Mouse (Mus musculus): Measurements from ENCODE around the gene Gm10192. TPM values are rescaled to one million over a fixed set of nuclear protein-coding genes. Genes with fewer than 3 reads are reported as not detected.
"Not testable (repeated sequence)": the region's sequence is repeated elsewhere in the genome, so short reads cannot be mapped to it uniquely, and the experiment has no call there.

The Gm10192 gene
- total RNA-seq (2021) = not detected
- long read RNA-seq, experiment 1 = 0 reads
- long read RNA-seq, experiment 2 = 0 reads

GRCm38 (mm10) chr4:97183066-97183465 lies at the start of gene Gm10192:
TSS of gene Gm10192 (minus strand) at chr4:97183166.
- not testable (repeated sequence) for DNase-seq

- no peak for DNase-seq
Measured at GRCm38 (mm10) chr4:97230411-97231104, 47.6 kb upstream of the Gm10192 start.

GRCm38 (mm10) chr4:97219701-97220100 lies 36.7 kb upstream of the Gm10192 start:
- no peak for DNase-seq

GRCm38 (mm10) chr4:97217906-97218305 lies 34.9 kb upstream of the Gm10192 start:
- DNase-seq = no peak

GRCm38 (mm10) chr4:97212514-97212913 lies 29.5 kb upstream of the Gm10192 start:
- DNase-seq = no peak

GRCm38 (mm10) chr4:97202986-97203385 lies 20.0 kb upstream of the Gm10192 start:
- DNase-seq = not testable (repeated sequence)

GRCm38 (mm10) chr4:97193176-97193575 lies 10.2 kb upstream of the Gm10192 start:
- peak in 1 of 2 experiments; percentile 1 for DNase-seq

- DNase-seq = no peak
Measured at GRCm38 (mm10) chr4:97192601-97193000, 9.6 kb upstream of the Gm10192 start.

GRCm38 (mm10) chr4:97180396-97180795 lies 2.6 kb downstream of the Gm10192 start:
- DNase-seq = no peak

GRCm38 (mm10) chr4:97156841-97157345 lies 26.1 kb downstream of the Gm10192 start:
- DNase-seq = no peak

- no peak for DNase-seq
Measured at GRCm38 (mm10) chr4:97156084-97156483, 26.9 kb downstream of the Gm10192 start.

GRCm38 (mm10) chr4:97153554-97153953 lies 29.4 kb downstream of the Gm10192 start:
- DNase-seq = no peak

GRCm38 (mm10) chr4:97142484-97142883 lies 40.5 kb downstream of the Gm10192 start:
- DNase-seq = no peak
